Mouse (Mus musculus) G1E (cell line): ENCODE data around the gene H2afy2. TPM values are rescaled to one million over a fixed set of nuclear protein-coding genes. Genes with fewer than 3 reads are reported as not detected.

ENCODE experiments used
- ATAC-seq: 2 replicates; pipeline ENCODE4 v1.8.0; 2016; ENCODE audit warnings: mild to moderate bottlenecking; ENCODE audit not compliant: insufficient number of reproducible peaks, poor library complexity, low FRiP score, severe bottlenecking; ENCODE audit errors: extremely low read depth
- DNase-seq: peaks from one replicate; pipeline ENCODE4 v3.0.0; 2012; ENCODE audit warnings: low spot score
- H3K27me3 ChIP-seq: 2 replicates; pipeline ENCODE4 v1.6.1; 2012; ENCODE audit warnings: mild to moderate bottlenecking, low read length, inconsistent platforms; ENCODE audit not compliant: insufficient read depth
- H3K36me3 ChIP-seq: replicated peaks from 2 replicates; pipeline ENCODE3; 2012; ENCODE audit warnings: mild to moderate bottlenecking, inconsistent platforms
- H3K4me1 ChIP-seq: 2 replicates; pipeline ENCODE4 v1.6.1; 2012; ENCODE audit warnings: low read depth, low read length, inconsistent platforms, mixed read lengths; ENCODE audit not compliant: insufficient read depth
- H3K4me3 ChIP-seq: 2 replicates; pipeline ENCODE4 v1.5.1; 2012; ENCODE audit warnings: low read depth, mild to moderate bottlenecking, inconsistent platforms, low read length, moderate library complexity, mixed read lengths
- H3K9me3 ChIP-seq: replicated peaks from 2 replicates; pipeline ENCODE4 v1.6.1; 2012; ENCODE audit warnings: inconsistent platforms
- CTCF ChIP-seq: IDR thresholded peaks from 2 replicates; pipeline ENCODE4 v1.5.1; 2012; ENCODE audit warnings: low read depth, low read length, inconsistent platforms, mixed read lengths
- GATA1 ChIP-seq: IDR thresholded peaks from 2 replicates; pipeline ENCODE4 v1.6.1; 2012; ENCODE audit warnings: borderline replicate concordance, low read length, inconsistent platforms, mixed read lengths
- GATA2 ChIP-seq: IDR thresholded peaks from 2 replicates; pipeline ENCODE4 v1.6.1; 2012; ENCODE audit warnings: low read depth, low read length, inconsistent platforms, borderline replicate concordance
- POLR2AphosphoS5 ChIP-seq: IDR thresholded peaks from 2 replicates; pipeline ENCODE4 v1.6.1; 2012; ENCODE audit warnings: low read depth, low read length, inconsistent platforms; ENCODE audit not compliant: insufficient replicate concordance
- TAL1 ChIP-seq: conservative IDR thresholded peaks from 2 replicates; pipeline ENCODE4 v1.6.1; 2012; ENCODE audit warnings: low read depth, low read length, inconsistent platforms, mixed read lengths
- polyA plus RNA-seq: library from polyadenylated mRNA; stranded (reverse); fragments of >175 nt; gene quantifications from 2 replicates; pipeline ENCODE4 v1.2.3, GENCODE M21; 2012
- total RNA-seq, 2 experiments: library from RNA; stranded (forward) in 1 of 2; stranded (reverse) in 1 of 2; fragments of 200-1000 nt in 1 of 2; fragments of >200 nt in 1 of 2; fragmentation: Nextera tagmentation in 1 of 2; gene quantifications; 2 replicates each; pipeline ENCODE4 v1.2.3; 2014 to 2017

H2afy2 gene
- total and polyA plus RNA-seq, 3 experiments, result 0.05 TPM; not detected in 2

DNA sequence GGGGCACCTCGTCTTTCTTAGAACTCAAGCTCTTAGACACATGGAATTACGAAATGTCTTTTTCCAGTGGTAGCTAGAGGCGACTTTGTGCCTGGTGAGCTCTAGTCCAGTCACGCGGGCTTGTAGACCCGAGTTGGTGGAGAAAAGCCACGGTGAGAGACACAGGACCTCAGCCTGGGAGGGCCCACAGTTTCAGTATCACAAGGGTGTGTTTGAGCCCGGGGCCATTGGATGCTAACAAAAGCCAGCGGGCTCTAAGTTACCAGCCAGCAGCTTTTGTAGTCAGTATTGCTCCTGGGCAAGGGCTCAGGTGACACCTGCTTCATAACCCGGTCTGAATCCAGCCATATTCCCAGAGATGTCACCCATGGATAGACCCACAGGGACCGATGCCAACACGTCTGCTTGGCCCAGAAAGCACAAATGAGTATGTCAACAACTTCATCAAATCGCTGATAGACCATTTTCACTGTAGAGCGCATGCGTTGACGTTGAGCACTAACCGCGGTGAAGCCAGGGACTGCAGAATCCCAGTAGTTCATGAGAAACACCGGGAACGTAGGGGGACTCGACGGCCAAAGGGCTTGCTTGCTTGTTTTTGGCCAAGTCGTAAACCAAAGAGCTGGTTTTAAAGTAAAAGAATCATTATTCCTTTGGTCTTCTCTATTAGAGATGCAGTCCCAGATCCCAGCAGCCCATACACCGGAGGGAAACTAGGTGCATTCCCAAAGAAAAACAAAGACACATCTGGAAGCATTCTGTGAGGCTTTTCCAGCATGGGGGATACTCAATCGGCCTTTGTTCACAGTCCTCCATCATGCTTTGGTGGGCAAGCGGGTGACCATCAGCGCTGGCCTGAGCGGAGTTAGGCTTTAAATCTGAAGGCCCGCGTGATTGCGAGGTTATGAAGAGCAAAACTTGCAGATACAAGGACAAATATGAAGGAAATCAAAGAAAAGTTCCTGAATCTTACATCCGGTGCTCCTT is 44.3 kb upstream of the H2afy2 start:
- no peaks in the 10 kb centered on the region for H3K4me1 ChIP-seq
- no peak for TF ChIP-seq GATA2
- no peak for TF ChIP-seq POLR2AphosphoS5
- TF ChIP-seq CTCF, result no peak
- no peak for TF ChIP-seq GATA1
- no peak for TF ChIP-seq TAL1
- ATAC-seq, result no peak
- no peaks in the 10 kb centered on the region for H3K27me3 ChIP-seq
- DNase-seq, result no peak
- no peaks in the 10 kb centered on the region for H3K9me3 ChIP-seq
- no peak overlapping the region for H3K4me3 ChIP-seq
- no peaks in the 10 kb centered on the region for H3K36me3 ChIP-seq

- Histone ChIP-seq H3K4me3 (no peak overlapping the region), H3K36me3 (no peaks in the 10 kb centered on the region), H3K27me3 (no peaks in the 10 kb centered on the region), H3K9me3 (no peaks in the 10 kb centered on the region), H3K4me1 (no peaks in the 10 kb centered on the region)
- ATAC-seq (no peak), DNase-seq (no peak)
- no peak for TF ChIP-seq POLR2AphosphoS5
- no peak for TF ChIP-seq GATA1
- TF ChIP-seq GATA2, result no peak
- no peak for TF ChIP-seq TAL1
- no peak for TF ChIP-seq CTCF
Measured at GRCm38 (mm10) chr10:61826753-61827435, 42.9 kb upstream of the H2afy2 start.

DNA sequence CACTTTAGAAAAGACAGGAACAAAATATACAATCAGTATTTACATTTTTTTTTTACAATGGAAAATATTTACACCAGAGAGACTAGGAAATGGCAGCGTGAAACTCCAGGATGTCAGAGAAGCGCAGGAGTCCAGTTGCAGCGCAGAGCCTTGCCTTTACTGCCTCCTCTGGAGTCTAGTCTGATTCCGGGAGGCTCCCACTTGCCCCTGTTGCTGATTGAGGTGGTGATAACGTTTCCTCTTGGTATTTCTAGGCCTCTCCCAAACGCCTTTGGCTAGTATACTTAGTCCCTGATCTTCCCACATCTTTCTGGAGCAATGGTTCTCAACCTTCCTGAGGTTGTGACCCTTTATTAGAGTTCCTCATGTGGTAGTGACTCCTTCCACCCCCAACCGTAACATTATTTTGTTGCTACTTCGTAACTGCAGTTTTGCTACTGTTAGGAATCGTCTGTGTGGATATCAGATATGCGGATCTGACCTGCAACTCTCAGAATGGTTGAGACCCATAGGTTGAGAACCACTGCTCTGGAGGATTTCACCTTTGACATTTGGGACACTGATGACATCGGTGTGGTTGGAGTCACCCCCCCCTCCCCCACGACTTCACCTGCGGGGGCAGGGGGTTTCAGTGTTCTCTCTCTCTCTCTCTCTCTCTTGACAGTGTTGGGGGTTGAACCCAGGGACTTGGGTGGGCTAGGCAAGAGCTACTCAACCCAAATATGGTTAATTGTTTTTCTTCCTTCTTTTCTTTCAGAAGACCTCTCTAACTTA is 42.2 kb upstream of the H2afy2 start:
- no peaks in the 10 kb centered on the region for H3K36me3 ChIP-seq
- DNase-seq (no peak), ATAC-seq (no peak)
- H3K4me3 ChIP-seq, result no peak overlapping the region
- H3K27me3 ChIP-seq, result no peaks in the 10 kb centered on the region
- TF ChIP-seq GATA2 (no peak), GATA1 (no peak), POLR2AphosphoS5 (no peak), TAL1 (no peak), CTCF (no peak)
- H3K4me1 ChIP-seq, result no peaks in the 10 kb centered on the region
- H3K9me3 ChIP-seq, result no peaks in the 10 kb centered on the region

DNA sequence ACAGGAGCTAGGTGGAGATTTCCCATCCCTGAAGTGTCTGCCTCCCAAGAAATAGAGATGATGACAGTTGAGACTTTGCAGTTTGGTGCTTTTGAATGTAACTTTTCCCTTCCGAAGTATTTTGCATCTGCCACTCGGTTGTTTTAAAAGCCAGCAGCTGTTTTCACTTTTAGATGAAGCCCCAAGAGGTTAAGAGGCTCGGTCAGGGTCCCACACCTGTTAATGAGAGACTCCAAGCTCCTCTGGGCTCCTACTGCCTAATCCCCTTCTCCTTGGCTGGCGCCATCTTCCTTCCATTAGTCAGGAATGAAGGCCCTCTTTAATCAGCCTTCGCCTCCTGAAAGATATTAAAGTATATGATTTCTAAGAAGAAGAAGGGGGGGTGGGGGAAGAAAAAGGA is 41.6 kb upstream of the H2afy2 start:
- H3K27me3 ChIP-seq, result no peaks in the 10 kb centered on the region
- DNase-seq (no peak), ATAC-seq (no peak)
- H3K9me3 ChIP-seq, result no peaks in the 10 kb centered on the region
- H3K36me3 ChIP-seq, result no peaks in the 10 kb centered on the region
- H3K4me3 ChIP-seq, result no peak overlapping the region
- H3K4me1 ChIP-seq, result no peaks in the 10 kb centered on the region
- no peak for TF ChIP-seq POLR2AphosphoS5
- TF ChIP-seq GATA2, result no peak
- no peak for TF ChIP-seq GATA1
- no peak for TF ChIP-seq TAL1
- no peak for TF ChIP-seq CTCF

GRCm38 (mm10) chr10:61823731-61824115 is 39.8 kb upstream of the H2afy2 start:
- Histone ChIP-seq H3K4me1 (no peaks in the 10 kb centered on the region), H3K36me3 (no peaks in the 10 kb centered on the region), H3K9me3 (no peaks in the 10 kb centered on the region), H3K4me3 (no peak overlapping the region), H3K27me3 (no peaks in the 10 kb centered on the region)
- TF ChIP-seq GATA1 (no peak), TAL1 (no peak), CTCF (no peak), GATA2 (no peak), POLR2AphosphoS5 (no peak)
- ATAC-seq, result no peak
- no peak for DNase-seq
